Mouse (Mus musculus) heart, postnatal 14 days (tissue): Measurements from ENCODE around the gene Krba1. TPM values are rescaled to one million over a fixed set of nuclear protein-coding genes. Genes with fewer than 3 reads are reported as not detected.

Experiments
- DNase-seq, 2 experiments: peaks; one replicate each; pipeline ENCODE4 v3.0.0; 2021 to 2022
- intact Hi-C: fragments of 180-260 bp; cut with DNase I; formaldehyde crosslinking; loops from one replicate; pipeline ENCODE4 v1.15.1; 2025
- microRNA-seq, 2 experiments: library from miRNA; unstranded; fragments of <30 nt; microRNA quantifications; one replicate each; pipeline ENCODE4 v1.2.0; 2021 to 2022
- total RNA-seq, 2 experiments: library from RNA; stranded (reverse); gene quantifications; 2 replicates each; pipeline ENCODE4 v1.2.3; 2021

The Krba1 gene
- total RNA-seq, 2 experiments from 2014 or later: 24.9 to 26.5 TPM

GRCm38 (mm10) chr6:48445181-48446101 is 50.1 kb downstream of the Krba1 start, which contains the start of gene Zfp467:
Gene Zfp467, minus strand, starts transcription at chr6:48445825.
- intact Hi-C loops: loop anchor here (5.0 to 10.0 kb wide), 2 partner anchors 57 to 299 kb away; partner anchors contain the start of gene Gimap5

GRCm38 (mm10) chr6:48446256-48446655 is 50.9 kb downstream of the Krba1 start:
- intact Hi-C loops: loop anchor here (5.0 to 10.0 kb wide), 2 partner anchors 56 to 299 kb away; partner anchors contain the start of gene Gimap5
- DNase-seq: peak in 1 of 2 experiments; percentile 22

More at GRCm38 (mm10) chr6:48445181-48446101, 50.1 kb downstream of the Krba1 start, which contains the start of gene Zfp467:
- DNase-seq: peak; percentile 63 to 70

DNA sequence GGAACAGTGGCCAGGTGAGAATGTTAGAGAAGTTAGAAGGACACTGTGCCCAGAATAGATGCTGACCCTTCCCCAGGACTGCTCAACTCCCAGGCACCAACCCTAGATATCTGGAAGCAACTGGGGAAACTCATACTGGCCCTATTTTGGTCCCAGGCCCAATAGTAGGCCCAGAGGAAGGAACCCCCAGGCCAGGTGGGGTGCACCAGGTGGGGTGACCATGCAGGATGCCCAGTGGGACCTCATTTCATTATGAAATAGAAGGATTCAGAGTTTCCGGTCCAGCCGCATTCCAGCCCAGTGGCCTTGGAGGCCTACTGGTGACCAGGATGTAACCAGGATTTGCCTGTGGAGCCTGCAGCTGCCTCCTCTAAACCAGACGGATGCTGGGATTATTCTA is 51.5 kb downstream of the Krba1 start:
- DNase-seq: no peak
- intact Hi-C loops: loop anchor here (5.0 to 10.0 kb wide), 2 partner anchors 55 to 298 kb away; partner anchors contain the start of gene Gimap5

DNA sequence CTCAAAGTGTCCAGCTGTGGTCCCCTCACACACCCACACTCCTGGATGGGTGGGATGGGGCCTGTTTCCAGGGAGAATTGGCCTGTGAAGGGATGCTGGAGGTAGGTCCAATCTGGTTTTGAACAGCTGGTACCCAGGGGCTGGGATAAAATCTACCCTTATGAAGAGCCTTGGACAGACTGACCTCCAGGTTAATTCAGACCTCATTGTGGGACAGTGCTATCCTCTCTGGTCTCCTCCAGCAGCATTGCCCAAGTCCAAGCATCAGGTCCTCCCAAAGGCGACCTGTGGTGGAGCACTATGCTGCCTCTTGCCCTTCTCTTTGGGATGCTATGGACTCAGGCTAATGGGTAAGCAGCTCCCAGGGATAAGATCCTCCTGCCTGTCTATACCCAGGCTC is 52.5 kb downstream of the Krba1 start, which contains the start of gene Sspo:
Sspo (plus strand) TSS at position 301 of the 400 bp plus-strand sequence.
- intact Hi-C loops: loop anchor here (5.0 to 10.0 kb wide), 2 partner anchors 54 to 297 kb away; partner anchors contain the start of gene Gimap5
- DNase-seq: no peak

GRCm38 (mm10) chr6:48448527-48448926 is 53.1 kb downstream of the Krba1 start:
- intact Hi-C loops: loop anchor here (5.0 to 10.0 kb wide), 2 partner anchors 54 to 296 kb away; partner anchors contain the start of gene Gimap5
- no peak for DNase-seq

DNA sequence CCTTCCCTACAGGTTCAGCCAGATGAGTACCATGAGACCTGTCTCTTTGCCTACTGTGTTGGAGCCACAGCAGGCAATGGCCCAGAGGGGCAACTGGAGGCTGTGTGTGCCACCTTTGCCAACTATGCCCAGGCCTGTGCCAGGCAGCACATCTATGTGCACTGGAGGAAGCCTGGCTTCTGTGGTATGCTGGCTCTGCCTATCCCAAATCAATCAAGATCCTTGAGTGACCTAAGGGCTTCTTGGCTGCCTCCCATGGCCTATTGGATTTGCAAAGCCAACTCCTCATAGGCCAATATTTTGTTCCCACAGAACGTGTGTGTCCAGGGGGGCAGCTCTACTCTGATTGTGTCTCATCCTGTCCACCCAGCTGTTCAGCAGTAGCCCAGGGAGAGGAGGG is 56.8 kb downstream of the Krba1 start:
- intact Hi-C loops: no loop called here
- DNase-seq: no peak

GRCm38 (mm10) chr6:48452771-48453170 is 57.4 kb downstream of the Krba1 start:
- no peak for DNase-seq
- intact Hi-C loops: no loop called here

DNA sequence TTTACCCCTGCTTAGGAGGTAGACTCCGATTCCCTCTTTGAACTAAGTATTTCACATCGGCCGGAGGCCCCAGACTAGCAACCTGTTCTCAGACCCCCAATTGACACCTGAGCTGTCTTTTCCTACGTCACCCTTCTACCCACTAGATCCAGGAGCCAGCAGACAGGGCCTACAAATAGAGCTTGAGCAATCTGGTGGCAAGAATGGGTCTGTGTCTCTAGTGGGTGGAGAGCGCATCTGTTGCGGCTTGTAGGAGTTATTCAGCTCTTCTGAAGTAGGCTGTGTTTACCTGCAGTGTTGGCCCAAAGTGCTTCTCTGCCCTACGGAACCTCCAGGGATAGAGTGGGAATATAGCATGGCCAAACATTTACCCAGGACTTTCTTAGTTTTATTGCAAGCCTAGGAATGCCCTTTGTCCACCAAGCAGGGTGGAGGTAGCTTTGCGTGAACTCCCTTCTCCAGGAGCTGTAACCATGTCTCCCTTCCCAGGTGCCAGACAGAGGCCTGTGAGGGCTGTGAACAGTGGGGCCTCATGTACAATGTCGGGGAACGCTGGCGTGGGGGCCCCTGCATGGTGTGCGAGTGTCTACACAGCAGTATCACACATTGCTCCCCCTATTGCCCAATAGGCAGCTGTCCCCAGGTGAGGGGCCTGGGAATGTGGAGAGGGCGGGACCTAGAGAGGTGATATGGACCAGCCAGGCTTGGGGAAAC is 69.7 kb downstream of the Krba1 start:
- intact Hi-C loops: no loop called here
- no peak for DNase-seq

DNA sequence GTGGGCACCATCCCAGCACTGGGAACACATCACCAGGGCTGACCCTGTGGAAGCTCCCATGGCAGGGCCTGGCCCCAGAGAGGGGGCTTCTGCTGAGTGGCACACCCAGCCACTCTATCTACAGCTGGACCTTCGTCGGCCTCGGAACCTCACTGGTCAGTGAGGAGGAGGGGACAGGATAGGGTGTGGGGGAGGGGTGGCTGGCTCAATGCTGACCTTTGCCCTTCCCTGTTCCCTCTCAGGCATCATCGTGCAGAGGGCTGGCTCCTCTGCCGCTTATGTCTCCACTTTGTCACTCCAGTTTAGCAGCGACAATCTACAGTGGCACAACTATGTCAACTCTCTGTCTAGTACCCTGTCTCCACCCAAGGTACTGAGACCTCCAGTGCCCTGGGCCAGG is 71.3 kb downstream of the Krba1 start:
- no peak for DNase-seq
- intact Hi-C loops: no loop called here

DNA sequence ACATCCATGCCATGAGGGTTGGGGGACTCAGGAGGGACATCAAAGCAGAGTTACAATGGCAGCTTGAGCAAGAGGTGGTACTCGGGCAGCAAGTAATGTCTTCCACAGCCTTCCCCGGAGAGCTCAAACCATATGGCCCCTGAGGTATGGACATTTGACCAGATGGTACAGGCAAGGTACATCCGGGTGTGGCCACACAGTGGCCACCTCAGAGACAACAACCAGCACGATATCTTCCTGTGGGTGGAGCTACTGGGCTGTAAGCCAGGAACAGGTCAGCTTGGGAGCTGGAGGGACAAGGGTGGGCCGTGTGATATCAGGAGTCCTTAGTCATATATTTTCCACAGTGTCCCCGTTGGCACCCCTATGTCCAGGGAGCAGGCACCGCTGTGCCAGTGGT is 72.1 kb downstream of the Krba1 start:
- no peak for DNase-seq
- intact Hi-C loops: no loop called here

Small RNAs within 50 kb of the gene (microRNA-seq; reads per million reads assigned to microRNA genes)
- 0 reads per million in 2 experiments for gene Gm24325

Other genes starting within 250 kb of the Krba1 start
- gene Zfp467, start 50.2 kb downstream of the Krba1 start, total RNA-seq: 10 to 100 TPM; 13.8 to 16.4 TPM
- gene Sspo, start 52.6 kb downstream of the Krba1 start, total RNA-seq: under 1 TPM; 0.43 to 0.51 TPM
- gene Atp6v0e2, start 142.0 kb downstream of the Krba1 start, total RNA-seq: 10 to 100 TPM; 17.2 to 18.2 TPM
- 10 to 100 TPM; 12.9 to 14.5 TPM for gene Lrrc61, start 159.2 kb downstream of the Krba1 start, total RNA-seq
- 10 to 100 TPM; 87.7 to 93.2 TPM for gene Rarres2, start 177.2 kb downstream of the Krba1 start, total RNA-seq
- not detected for gene Gm45021, start 194.0 kb downstream of the Krba1 start, total RNA-seq
- 10 to 100 TPM; 24.0 to 27.5 TPM for gene Repin1, start 198.3 kb downstream of the Krba1 start, total RNA-seq
- gene Gm44965, start 198.4 kb downstream of the Krba1 start, total RNA-seq: not detected
- 1 to 10 TPM; 8.2 to 8.3 TPM for gene Zfp775, start 206.5 kb downstream of the Krba1 start, total RNA-seq
- under 1 TPM; 0.24 to 0.67 TPM for gene AI854703, start 231.2 kb downstream of the Krba1 start, total RNA-seq